ENCODE assay signal across 9 mouse cellular contexts in genomic region chr11:53307558-53308065, GRCm38 (mm10). TPM values are rescaled to one million over a fixed set of nuclear protein-coding genes. Genes with fewer than 3 reads are reported as not detected.
DNase-seq lines count a peak whose midpoint lies in the region; ATAC-seq lines count a peak whose summit lies in the region.
"Had no signal": no experiment of that assay in that cellular context is flagged by ENCODE, and none has a peak within 500 bp of the region (broad histone marks: within the 10 kb centered on the region; RNA-seq: fewer than 3 reads in every experiment).

No protein-coding gene starts in this region.

- no peak for DNase-seq in liver, embryonic 11.5 days (ENCODE audit: low spot score)
- DNase-seq in liver: no peak
- DNase-seq in kidney, postnatal 36 days: peak; percentile 52 to 77
- DNase-seq in right cerebral cortex, adult 18-20 months: no peak
- DNase-seq in thymus, adult 18-20 months: no peak
- DNase-seq in thymus, postnatal 4 days: no peak

- H3K9me3 ChIP-seq in liver, embryonic 11.5 days (ENCODE audit: control insufficient read depth, low read length): no peaks in the 10 kb centered on the region
- H3K9me3 ChIP-seq in heart, embryonic 14.5 days (ENCODE audit: control insufficient read depth, low read length): no peaks in the 10 kb centered on the region
- H3K9me3 ChIP-seq in stomach, embryonic 16.5 days (replicated peaks; ENCODE audit: control insufficient read depth, low read length): no peaks in the 10 kb centered on the region
- H3K9me3 ChIP-seq: G1E had no signal

- no peak for ATAC-seq in liver, embryonic 11.5 days (replicated peaks; ENCODE audit: low FRiP score)
- no peak for ATAC-seq in heart, embryonic 14.5 days (ENCODE audit: insufficient number of reproducible peaks, insufficient read depth, low FRiP score, low read depth)
- ATAC-seq in stomach, embryonic 16.5 days (ENCODE audit: insufficient read depth, low FRiP score): no peak

- no peak overlapping the region for H3K4me3 ChIP-seq in liver, embryonic 11.5 days (ENCODE audit: low read depth, low read length)
- no peak overlapping the region for H3K4me3 ChIP-seq in heart, embryonic 14.5 days (ENCODE audit: control insufficient read depth in 1 of 2, insufficient read depth in 1 of 2, low read depth in 1 of 2, low read length in 2 of 2)
- H3K4me3 ChIP-seq in stomach, embryonic 16.5 days (replicated peaks; ENCODE audit: low read length): no peak overlapping the region

- no peaks in the 10 kb centered on the region for H3K27me3 ChIP-seq in liver, embryonic 11.5 days (replicated peaks; ENCODE audit: control insufficient read depth, insufficient read depth, low read length)
- H3K27me3 ChIP-seq in heart, embryonic 14.5 days (ENCODE audit: control insufficient read depth, insufficient read depth, low read length): no peaks in the 10 kb centered on the region
- no peaks in the 10 kb centered on the region for H3K27me3 ChIP-seq in stomach, embryonic 16.5 days (ENCODE audit: control insufficient read depth, insufficient read depth, low read length)

- H3K9ac ChIP-seq in liver, embryonic 11.5 days (ENCODE audit: low read depth, low read length): no peak overlapping the region
- H3K9ac ChIP-seq in heart, embryonic 14.5 days (ENCODE audit: low read length): no peak overlapping the region
- H3K9ac ChIP-seq in stomach, embryonic 16.5 days (ENCODE audit: low read length): no peak overlapping the region

- H3K4me1 ChIP-seq in liver, embryonic 11.5 days (replicated peaks; ENCODE audit: control insufficient read depth, insufficient read depth, low read length): 0 out of 2 replicates have a peak, but pooled peaks cover 4% of the 10 kb centered on the region
- peaks cover 12 to 36% of the 10 kb centered on the region in 2 experiments for H3K4me1 ChIP-seq in heart, embryonic 14.5 days (ENCODE audit: control insufficient read depth in 2 of 2, insufficient read depth in 2 of 2, low read length in 2 of 2)
- H3K4me1 ChIP-seq in stomach, embryonic 16.5 days (ENCODE audit: control insufficient read depth, insufficient read depth, low read length): peaks cover 21% of the 10 kb centered on the region

- no peak overlapping the region for H3K4me2 ChIP-seq in liver, embryonic 11.5 days
- H3K4me2 ChIP-seq in heart, embryonic 14.5 days (ENCODE audit: low read length): peak overlapping the region; percentile 26; the same call in 1 of the 2 replicates
- H3K4me2 ChIP-seq in stomach, embryonic 16.5 days (ENCODE audit: low read depth, low read length): no peak overlapping the region

- 53% methylated on average over 10 of the region's 10 CpGs for WGBS in liver, embryonic 11.5 days
- WGBS in heart, embryonic 14.5 days: 46% methylated on average over 10 of the region's 10 CpGs
- WGBS in stomach, embryonic 16.5 days: 47% methylated on average over 10 of the region's 10 CpGs

- H3K36me3 ChIP-seq in liver, embryonic 11.5 days (ENCODE audit: control insufficient read depth, insufficient read depth, low read length): no peaks in the 10 kb centered on the region
- no peaks in the 10 kb centered on the region for H3K36me3 ChIP-seq in heart, embryonic 14.5 days (ENCODE audit: control insufficient read depth, insufficient read depth, low read length)
- no peaks in the 10 kb centered on the region for H3K36me3 ChIP-seq in stomach, embryonic 16.5 days (ENCODE audit: control insufficient read depth, insufficient read depth, low read length)
- H3K36me3 ChIP-seq: G1E had no signal

- H3K27ac ChIP-seq in liver, embryonic 11.5 days (ENCODE audit: low read depth, low read length): peak overlapping the region; percentile 22; the same call in 1 of the 2 replicates
- H3K27ac ChIP-seq in heart, embryonic 14.5 days (replicated peaks in 1 of 2; ENCODE audit: control insufficient read depth in 1 of 2, insufficient read depth in 1 of 2, low read depth in 2 of 2, low read length in 2 of 2): peak overlapping the region; percentile 97
- peak overlapping the region; percentile 82 for H3K27ac ChIP-seq in stomach, embryonic 16.5 days (ENCODE audit: low read length)

RNA-seq across cellular contexts. Expression of gene Hspa4, which starts 7.4 kb away (rescaled TPM):
- polyA plus RNA-seq in liver, embryonic 11.5 days (2014; fragmentation: Nextera tagmentation; extraction: Ambion mirVana): 154 and 166 TPM in 2 replicates
- polyA plus RNA-seq in heart, embryonic 14.5 days (2014; fragmentation: Nextera tagmentation; extraction: Ambion mirVana): 66.8 and 74.0 TPM in 2 replicates
- 67.9 and 69.2 TPM in 2 replicates for polyA plus RNA-seq in stomach, embryonic 16.5 days (2015; fragmentation: Nextera tagmentation; extraction: Ambion mirVana)

RNA-seq across cellular contexts. Expression of gene Zcchc10, which starts 16.9 kb away (rescaled TPM):
- polyA plus RNA-seq in liver, embryonic 11.5 days (2014; fragmentation: Nextera tagmentation; extraction: Ambion mirVana): 36.7 and 37.9 TPM in 2 replicates
- polyA plus RNA-seq in heart, embryonic 14.5 days (2014; fragmentation: Nextera tagmentation; extraction: Ambion mirVana): 15.8 and 17.5 TPM in 2 replicates
- polyA plus RNA-seq in stomach, embryonic 16.5 days (2015; fragmentation: Nextera tagmentation; extraction: Ambion mirVana): 18.7 and 19.5 TPM in 2 replicates

RNA-seq across cellular contexts. Expression of gene Aff4, which starts 43.0 kb away (rescaled TPM):
- 16.5 and 17.3 TPM in 2 replicates for polyA plus RNA-seq in liver, embryonic 11.5 days (2014; fragmentation: Nextera tagmentation; extraction: Ambion mirVana)
- 56.2 and 72.9 TPM in 2 replicates for polyA plus RNA-seq in heart, embryonic 14.5 days (2014; fragmentation: Nextera tagmentation; extraction: Ambion mirVana)
- polyA plus RNA-seq in stomach, embryonic 16.5 days (2015; fragmentation: Nextera tagmentation; extraction: Ambion mirVana): 20.5 and 21.1 TPM in 2 replicates

Comparison
In these comparisons a context has a peak if more than half of its experiments do, and no peak if none do; other contexts are left out.
1. DNase-seq: peak in kidney, postnatal 36 days (2 of 2); none in liver, embryonic 11.5 days (single experiment), liver (single experiment), right cerebral cortex, adult 18-20 months (single experiment), thymus, adult 18-20 months (0 of 2) and thymus, postnatal 4 days (single experiment).
2. H3K27ac ChIP-seq: peak in every context shown above with its lines; median percentile 97 in heart, embryonic 14.5 days; 82 in stomach, embryonic 16.5 days; 22 in liver, embryonic 11.5 days.